Mouse (Mus musculus) inflammation-experienced regulatory T-cells (primary cell): ENCODE measurements around the gene Wdr62. TPM values are rescaled to one million over a fixed set of nuclear protein-coding genes. Genes with fewer than 3 reads are reported as not detected.

ENCODE experiments used
- polyA plus RNA-seq, 2 experiments: library from polyadenylated mRNA; unstranded; fragments of 100-300 nt; shearing (Covaris generic); gene quantifications; one replicate each; pipeline ENCODE4 v1.2.1; 2017

Gene Wdr62
- 10 to 100 TPM in 1 of 2 experiments, 1 to 10 TPM in 1; 4.1 to 20.0 TPM for polyA plus RNA-seq

GRCm38 (mm10) chr7:30279951-30280669 lies at the start of gene Wdr62, which contains the start of gene Thap8:
Gene Wdr62 (minus strand): TSS chr7:30280419.
Gene Thap8 (plus strand): TSS chr7:30280094.

DNA sequence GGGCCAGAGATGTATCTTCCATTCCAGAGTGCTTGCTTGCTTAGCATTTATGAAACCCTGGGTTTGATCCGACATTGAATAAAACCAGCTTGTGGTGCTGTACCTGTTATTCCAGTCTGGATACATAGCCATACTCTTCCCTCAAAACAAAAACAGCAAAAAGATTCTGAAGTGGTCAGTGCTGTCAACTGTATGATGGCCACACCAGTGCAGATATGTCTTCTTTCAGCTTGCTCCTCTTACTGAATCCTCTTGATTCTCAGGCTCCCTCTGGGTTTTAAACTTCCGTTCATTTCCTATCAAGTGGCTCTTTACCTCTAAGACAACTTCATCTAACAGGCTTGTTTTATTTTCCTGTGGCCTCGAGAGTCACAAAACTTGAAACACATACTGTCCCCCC lies 43.6 kb upstream of the Wdr62 start, which contains the start of gene Sdhaf1:
Gene Sdhaf1 (minus strand): TSS at position 101 of the 400 bp plus-strand sequence.

DNA sequence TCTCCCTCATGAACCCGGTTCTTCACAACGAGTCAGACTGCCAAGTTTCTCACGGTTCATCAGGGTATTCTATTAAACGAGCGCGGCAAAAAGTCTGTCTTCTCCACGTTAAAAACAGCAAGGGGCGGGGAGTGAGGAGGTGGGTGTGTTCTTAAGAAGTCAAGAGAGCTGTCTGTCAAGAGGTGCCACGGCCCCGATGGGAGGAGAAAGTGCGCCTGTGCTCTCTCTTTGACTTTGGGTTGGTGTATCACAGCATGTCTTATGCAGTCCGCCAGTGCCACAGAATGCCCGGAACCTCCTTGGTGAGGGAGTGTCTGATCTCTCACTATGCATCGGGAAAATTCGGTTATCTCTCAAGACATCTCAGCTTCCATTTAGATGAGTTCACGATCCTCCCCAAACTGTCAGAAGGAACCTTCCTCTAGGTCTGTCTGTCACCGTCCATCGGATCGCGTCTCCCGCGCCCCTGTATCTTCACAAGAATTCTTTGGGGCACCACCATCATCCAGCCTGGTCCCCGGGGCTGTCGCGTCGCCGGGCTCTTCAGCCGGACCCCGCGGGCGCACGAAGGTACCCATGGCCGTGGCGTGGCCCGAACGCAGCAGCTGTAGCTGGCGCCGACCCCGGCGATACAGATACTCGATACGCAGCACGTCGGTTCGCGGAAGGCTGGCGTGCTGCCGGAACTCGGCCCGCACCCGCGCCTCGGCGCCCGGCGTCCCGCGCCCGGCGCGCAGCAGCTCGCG lies 41.5 kb upstream of the Wdr62 start, which contains the start of gene E130208F15Rik:
Gene E130208F15Rik (plus strand): TSS at position 202 of the 746 bp plus-strand sequence.

DNA sequence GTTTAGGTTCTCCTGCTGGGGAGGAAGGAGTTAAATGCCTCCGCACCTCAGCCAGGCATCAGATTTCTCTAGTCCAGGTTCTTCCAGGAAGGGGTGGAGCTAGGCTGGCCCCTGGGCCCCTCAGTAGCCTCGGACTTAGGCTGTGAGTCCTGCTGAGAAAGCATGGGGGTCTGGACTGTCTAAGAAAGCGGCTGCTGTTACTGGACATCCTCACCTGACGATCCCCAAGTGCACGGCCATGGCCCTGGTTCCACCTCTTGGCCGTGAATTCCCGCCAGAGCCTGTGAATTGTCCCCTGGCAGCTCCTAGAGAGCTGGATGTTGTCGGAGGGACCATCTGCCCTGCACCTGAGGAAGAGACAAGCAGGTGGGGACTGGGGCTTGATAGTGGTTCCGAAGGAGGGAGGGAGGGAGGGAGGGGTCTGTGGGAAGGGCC lies 34.5 kb upstream of the Wdr62 start, which contains the start of gene Syne4:
Gene Syne4 (plus strand): TSS at position 87 of the 435 bp plus-strand sequence.

GRCm38 (mm10) chr7:30308076-30309005 lies 28.1 kb upstream of the Wdr62 start, which contains the start of gene Alkbh6:
Gene Alkbh6 (plus strand): TSS chr7:30308717.

DNA sequence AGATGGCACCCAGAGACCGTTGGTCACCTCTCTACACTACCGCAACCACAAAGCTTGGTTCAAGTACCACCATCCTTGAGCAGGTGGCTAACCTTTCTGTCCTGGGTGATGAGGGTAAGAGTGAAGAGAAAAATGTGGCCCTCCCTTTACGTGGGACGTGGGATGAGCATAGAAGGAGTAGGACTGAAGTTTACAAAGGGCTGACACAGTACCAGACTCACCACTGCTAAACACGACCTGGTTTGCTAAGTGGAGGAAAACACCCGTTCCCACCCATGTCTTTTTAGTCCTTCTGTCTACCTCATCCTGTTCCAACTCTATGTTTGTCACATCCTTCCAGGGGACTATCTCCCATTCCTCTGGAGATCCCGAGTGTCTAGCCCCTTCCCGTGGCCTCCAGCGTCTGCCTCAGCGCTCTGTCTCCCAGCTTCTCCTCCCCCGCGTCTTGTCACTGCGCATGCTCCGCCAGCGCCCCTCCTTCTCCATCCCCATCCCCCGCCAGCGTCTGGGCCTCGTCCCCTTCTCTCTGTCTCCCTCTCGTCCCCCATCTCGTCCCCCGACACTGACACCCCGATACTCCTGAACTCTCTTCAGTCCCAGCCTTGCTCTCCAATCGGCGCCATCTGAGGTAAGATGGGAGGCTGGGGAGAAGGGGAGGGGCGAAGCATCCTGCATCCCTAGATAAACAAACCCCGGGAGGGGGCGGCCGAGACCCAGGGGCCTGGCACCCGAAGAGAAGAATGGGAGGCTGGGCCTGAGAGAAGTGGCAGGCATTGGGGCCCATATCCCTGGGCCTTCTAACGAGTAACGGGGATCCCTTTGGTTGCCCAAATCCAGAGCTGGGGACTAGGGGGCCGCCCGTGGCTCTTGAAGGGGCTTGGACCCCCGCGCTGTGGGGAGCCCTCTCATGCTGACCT lies 11.3 kb upstream of the Wdr62 start, which contains the start of gene Clip3:
Gene Clip3 (plus strand): TSS at position 514 of the 917 bp plus-strand sequence.

DNA sequence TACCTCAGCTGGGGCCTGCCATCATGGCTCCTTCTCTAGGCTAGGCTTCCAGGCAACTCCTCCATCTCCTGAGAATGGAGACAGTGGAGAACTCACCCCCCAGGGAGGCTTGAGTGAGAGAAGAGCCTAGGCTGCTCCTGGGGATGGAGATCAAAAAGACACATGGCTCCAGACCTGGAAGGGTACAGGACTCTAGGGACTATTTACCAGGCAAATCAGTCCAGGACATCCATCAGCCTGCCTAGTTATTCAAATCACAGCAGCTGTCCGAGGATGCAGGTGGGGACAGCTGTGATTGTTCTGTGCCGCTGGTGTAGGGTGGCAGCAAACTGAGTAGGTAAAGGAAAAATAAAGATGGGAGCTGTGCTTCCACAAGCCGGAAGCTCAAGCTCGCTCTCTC lies 44.6 kb downstream of the Wdr62 start, which contains the start of gene Ovol3:
Gene Ovol3 (minus strand): TSS at position 101 of the 400 bp plus-strand sequence.

GRCm38 (mm10) chr7:30231669-30232454 lies 48.4 kb downstream of the Wdr62 start, which contains the start of the genes Polr2i and Tbcb:
Gene Polr2i (plus strand): TSS chr7:30231948.
Gene Tbcb (minus strand): TSS chr7:30232272.

DNA sequence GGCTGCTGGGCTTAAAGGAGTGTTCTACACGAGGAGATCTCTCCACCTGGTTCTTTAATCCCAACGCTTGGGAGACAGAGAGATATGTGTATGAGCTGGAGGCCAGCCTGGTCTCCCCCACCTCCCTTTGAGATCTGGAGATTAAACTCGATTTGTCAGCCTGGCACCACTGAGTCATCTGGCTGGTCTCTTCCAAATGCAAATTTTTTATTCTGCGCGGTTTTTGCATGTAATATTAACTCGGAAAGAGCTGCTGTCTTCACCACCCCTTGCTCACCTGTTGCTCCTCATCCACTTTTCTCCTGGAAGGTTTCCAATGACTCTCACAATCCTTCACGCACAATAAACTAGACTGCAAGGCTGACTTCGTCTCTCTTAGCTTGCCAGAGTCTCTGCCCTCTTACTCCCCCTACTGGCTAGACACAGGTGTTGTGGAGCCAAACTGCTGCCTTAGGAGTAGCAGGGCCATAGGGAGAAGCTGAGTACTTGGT lies 81.7 kb downstream of the Wdr62 start, which contains the start of gene Capns1:
Gene Capns1 (minus strand): TSS at position 331 of the 491 bp plus-strand sequence.

Other genes starting within 250 kb of the Wdr62 start
- gene Zfp14, start 229.0 kb downstream of the Wdr62 start, polyA plus RNA-seq: 10 to 100 TPM in 1 of 2 experiments, 1 to 10 TPM in 1; 4.5 to 10.7 TPM
- gene Zfp82, start 207.5 kb downstream of the Wdr62 start, polyA plus RNA-seq: 10 to 100 TPM in 1 of 2 experiments, 1 to 10 TPM in 1; 9.1 to 18.0 TPM
- gene Gm26920, start 190.0 kb downstream of the Wdr62 start, polyA plus RNA-seq: 1 to 10 TPM; 1.0 to 1.7 TPM
- 1 to 10 TPM; 9.8 to 9.9 TPM for gene Zfp566, start 189.9 kb downstream of the Wdr62 start, polyA plus RNA-seq
- gene Zfp260, start 185.6 kb downstream of the Wdr62 start, polyA plus RNA-seq: 10 to 100 TPM; 59.3 to 66.2 TPM
- gene Zfp382, start 158.5 kb downstream of the Wdr62 start, polyA plus RNA-seq: 10 to 100 TPM in 1 of 2 experiments, 1 to 10 TPM in 1; 9.7 to 18.8 TPM
- gene Zfp146, start 110.7 kb downstream of the Wdr62 start, polyA plus RNA-seq: 10 to 100 TPM; 18.5 to 23.9 TPM
- under 1 TPM in 1 of 2 experiments, not detected in 1; 0.43 TPM for gene Cox7a1, start 96.3 kb downstream of the Wdr62 start, polyA plus RNA-seq
- gene Capns1, start 81.6 kb downstream of the Wdr62 start, polyA plus RNA-seq: 10 to 100 TPM; 81.2 to 88.6 TPM
- gene Polr2i, start 48.5 kb downstream of the Wdr62 start, polyA plus RNA-seq: 10 to 100 TPM; 52.7 to 55.1 TPM
- gene Tbcb, start 48.1 kb downstream of the Wdr62 start, polyA plus RNA-seq: 100 to 1,000 TPM; 106 to 120 TPM
- not detected for gene Ovol3, start 44.7 kb downstream of the Wdr62 start, polyA plus RNA-seq
- 1 to 10 TPM in 1 of 2 experiments, under 1 TPM in 1; 0.31 to 1.4 TPM for gene Thap8, start 325 bp downstream of the Wdr62 start, polyA plus RNA-seq
- 1 to 10 TPM; 4.0 to 9.0 TPM for gene Clip3, start 11.3 kb upstream of the Wdr62 start, polyA plus RNA-seq
- gene Alkbh6, start 28.3 kb upstream of the Wdr62 start, polyA plus RNA-seq: 100 to 1,000 TPM; 152 to 164 TPM
- 10 to 100 TPM; 13.3 to 21.9 TPM for gene Syne4, start 34.4 kb upstream of the Wdr62 start, polyA plus RNA-seq
- not detected for gene E130208F15Rik, start 41.3 kb upstream of the Wdr62 start, polyA plus RNA-seq
- gene Sdhaf1, start 43.5 kb upstream of the Wdr62 start, polyA plus RNA-seq: 10 to 100 TPM; 36.0 to 57.6 TPM
- gene Lrfn3, start 82.4 kb upstream of the Wdr62 start, polyA plus RNA-seq: not detected
- 10 to 100 TPM in 1 of 2 experiments, 1 to 10 TPM in 1; 2.4 to 16.6 TPM for gene Tyrobp, start 133.3 kb upstream of the Wdr62 start, polyA plus RNA-seq
- gene Hcst, start 139.4 kb upstream of the Wdr62 start, polyA plus RNA-seq: 100 to 1,000 TPM; 388 to 519 TPM
- 100 to 1,000 TPM in 1 of 2 experiments, 10 to 100 TPM in 1; 93.7 to 126 TPM for gene Nfkbid, start 141.3 kb upstream of the Wdr62 start, polyA plus RNA-seq
- 10 to 100 TPM; 25.4 to 35.3 TPM for gene Aplp1, start 165.1 kb upstream of the Wdr62 start, polyA plus RNA-seq
- not detected for gene Kirrel2, start 177.3 kb upstream of the Wdr62 start, polyA plus RNA-seq
- not detected for gene Nphs1, start 177.9 kb upstream of the Wdr62 start, polyA plus RNA-seq
- gene Prodh2, start 213.2 kb upstream of the Wdr62 start, polyA plus RNA-seq: under 1 TPM in 1 of 2 experiments, not detected in 1; 0.95 TPM